Mouse (Mus musculus) limb, embryonic 11.5 days (tissue): ENCODE results near the gene Usp7. TPM values are rescaled to one million over a fixed set of nuclear protein-coding genes. Genes with fewer than 3 reads are reported as not detected.

Experiments used
- ATAC-seq: fragments of 200-750 bp; cut with Nextera tagmentation; 2 replicates; pipeline ENCODE4 v1.8.0; 2017; ENCODE audit warnings: low read depth; ENCODE audit not compliant: insufficient number of reproducible peaks, low FRiP score, low TSS enrichment
- DNase-seq: peaks from one replicate; pipeline ENCODE4 v3.0.0-alpha.2; 2015; ENCODE audit warnings: low spot score
- H3K27ac ChIP-seq: fragments of 300-500 bp; sonication (generic); replicated peaks from 2 replicates; pipeline ENCODE4 v1.5.1; 2014; ENCODE audit warnings: low read depth, mild to moderate bottlenecking, low read length
- H3K27me3 ChIP-seq: fragments of 300-500 bp; sonication (generic); 2 replicates; pipeline ENCODE4 v1.6.1; 2014; ENCODE audit warnings: mild to moderate bottlenecking, low read length, mixed read lengths; ENCODE audit not compliant: control insufficient read depth, insufficient read depth
- H3K36me3 ChIP-seq: fragments of 300-500 bp; sonication (generic); 2 replicates; pipeline ENCODE4 v1.6.1; 2014; ENCODE audit warnings: mild to moderate bottlenecking, low read length, moderate library complexity, mixed read lengths; ENCODE audit not compliant: control insufficient read depth, insufficient read depth
- H3K4me1 ChIP-seq: fragments of 300-500 bp; sonication (generic); 2 replicates; pipeline ENCODE4 v1.6.1; 2014; ENCODE audit warnings: low read length, mixed read lengths; ENCODE audit not compliant: control insufficient read depth, insufficient read depth
- H3K4me2 ChIP-seq: fragments of 300-500 bp; sonication (generic); 2 replicates; pipeline ENCODE4 v1.6.1; 2014; ENCODE audit warnings: low read depth, mild to moderate bottlenecking, moderate library complexity; ENCODE audit not compliant: severe bottlenecking
- H3K4me3 ChIP-seq: fragments of 300-500 bp; sonication (generic); 2 replicates; pipeline ENCODE4 v1.5.1; 2014; ENCODE audit warnings: low read depth, low read length
- H3K9ac ChIP-seq: fragments of 300-500 bp; sonication (generic); 2 replicates; pipeline ENCODE4 v1.6.1; 2014; ENCODE audit warnings: mild to moderate bottlenecking, low read length
- H3K9me3 ChIP-seq: fragments of 300-500 bp; sonication (generic); 2 replicates; pipeline ENCODE4 v1.6.1; 2016; ENCODE audit warnings: low read length; ENCODE audit not compliant: control insufficient read depth
- WGBS: fragments of 180-500 bp; shearing (Covaris S2); extraction: QIAGEN DNeasy Blood & Tissue Kit; methylation state at CpG from one replicate; pipeline ENCODE4 v1.1.7; 2014; 5-methylcytosine and 5-hydroxymethylcytosine counted together
- polyA plus RNA-seq: library from polyadenylated mRNA; unstranded; fragments of >200 nt; fragmentation: Nextera tagmentation; extraction: Ambion mirVana; gene quantifications from 2 replicates; pipeline ENCODE4 v1.2.1, GENCODE M21; 2014

The Usp7 gene
- polyA plus RNA-seq, 1 experiment from 2014 or later, result 41.5 TPM

GRCm38 (mm10) chr16:8795906-8796305 is 3.8 kb upstream of the Usp7 start:
- no peaks in the 10 kb centered on the region for H3K27me3 ChIP-seq
- H3K27ac ChIP-seq, result no peak overlapping the region
- H3K9ac ChIP-seq, result no peak overlapping the region
- ATAC-seq, result no peak
- H3K4me2 ChIP-seq, result no peak overlapping the region
- no peaks in the 10 kb centered on the region for H3K4me1 ChIP-seq
- 0 out of 2 replicates have a peak, but pooled peaks cover 3% of the 10 kb centered on the region for H3K9me3 ChIP-seq
- no peaks in the 10 kb centered on the region for H3K36me3 ChIP-seq
- no peak overlapping the region for H3K4me3 ChIP-seq
- 46% methylated on average over 2 of the region's 2 CpGs for WGBS
- DNase-seq, result no peak

GRCm38 (mm10) chr16:8794952-8795351 is 2.8 kb upstream of the Usp7 start:
- H3K4me3 ChIP-seq, result no peak overlapping the region
- DNase-seq, result peak; percentile 29
- no peak overlapping the region for H3K27ac ChIP-seq
- H3K9ac ChIP-seq, result no peak overlapping the region
- no peaks in the 10 kb centered on the region for H3K27me3 ChIP-seq
- no peak for ATAC-seq
- H3K36me3 ChIP-seq, result no peaks in the 10 kb centered on the region
- H3K4me2 ChIP-seq, result no peak overlapping the region
- no peaks in the 10 kb centered on the region for H3K4me1 ChIP-seq
- WGBS, result 3% methylated on average over 3 of the region's 3 CpGs
- no peaks in the 10 kb centered on the region for H3K9me3 ChIP-seq

- Histone ChIP-seq H3K27ac (no peak overlapping the region), H3K4me3 (no peak overlapping the region), H3K9ac (no peak overlapping the region), H3K4me1 (no peaks in the 10 kb centered on the region), H3K4me2 (no peak overlapping the region), H3K36me3 (no peaks in the 10 kb centered on the region), H3K9me3 (no peaks in the 10 kb centered on the region), H3K27me3 (no peaks in the 10 kb centered on the region)
- DNase-seq (no peak), ATAC-seq (no peak)
- WGBS, result 87% methylated on average over 4 of the region's 4 CpGs
Observed at GRCm38 (mm10) chr16:8790886-8791285, 1.2 kb downstream of the Usp7 start.

GRCm38 (mm10) chr16:8784753-8785152 is 7.4 kb downstream of the Usp7 start:
- DNase-seq, result no peak
- Histone ChIP-seq H3K9me3 (no peaks in the 10 kb centered on the region), H3K4me3 (no peak overlapping the region), H3K27me3 (no peaks in the 10 kb centered on the region), H3K27ac (no peak overlapping the region), H3K4me1 (no peaks in the 10 kb centered on the region), H3K4me2 (no peak overlapping the region), H3K9ac (no peak overlapping the region), H3K36me3 (no peaks in the 10 kb centered on the region)
- WGBS, result 86% methylated on average over 3 of the region's 3 CpGs
- ATAC-seq, result no peak

- WGBS, result 83% methylated on average over 16 of the region's 16 CpGs
- no peak for ATAC-seq
- H3K27me3 ChIP-seq, result no peaks in the 10 kb centered on the region
Observed at GRCm38 (mm10) chr16:8783198-8783913, 8.8 kb downstream of the Usp7 start.

GRCm38 (mm10) chr16:8781660-8782059 is 10.4 kb downstream of the Usp7 start:
- 93% methylated on average over 2 of the region's 2 CpGs for WGBS
- H3K9me3 ChIP-seq, result no peaks in the 10 kb centered on the region
- H3K9ac ChIP-seq, result no peak overlapping the region
- DNase-seq (no peak), ATAC-seq (no peak)
- no peaks in the 10 kb centered on the region for H3K4me1 ChIP-seq
- no peaks in the 10 kb centered on the region for H3K36me3 ChIP-seq
- H3K4me2 ChIP-seq, result no peak overlapping the region
- H3K27ac ChIP-seq, result no peak overlapping the region
- no peak overlapping the region for H3K4me3 ChIP-seq
- no peaks in the 10 kb centered on the region for H3K27me3 ChIP-seq

More at GRCm38 (mm10) chr16:8783198-8783913, 8.8 kb downstream of the Usp7 start:
- no peaks in the 10 kb centered on the region for H3K36me3 ChIP-seq
- H3K4me2 ChIP-seq, result no peak overlapping the region
- DNase-seq, result no peak
- H3K9ac ChIP-seq, result no peak overlapping the region
- no peaks in the 10 kb centered on the region for H3K4me1 ChIP-seq
- H3K4me3 ChIP-seq, result no peak overlapping the region
- H3K9me3 ChIP-seq, result no peaks in the 10 kb centered on the region
- no peak overlapping the region for H3K27ac ChIP-seq

GRCm38 (mm10) chr16:8781191-8781590 is 10.9 kb downstream of the Usp7 start:
- 69% methylated on average over 6 of the region's 6 CpGs for WGBS
- ATAC-seq (no peak), DNase-seq (no peak)
- H3K9ac ChIP-seq, result no peak overlapping the region
- H3K27ac ChIP-seq, result no peak overlapping the region
- no peaks in the 10 kb centered on the region for H3K27me3 ChIP-seq
- no peak overlapping the region for H3K4me3 ChIP-seq
- no peaks in the 10 kb centered on the region for H3K9me3 ChIP-seq
- no peaks in the 10 kb centered on the region for H3K4me1 ChIP-seq
- H3K4me2 ChIP-seq, result no peak overlapping the region
- no peaks in the 10 kb centered on the region for H3K36me3 ChIP-seq

- DNase-seq, result no peak
- Histone ChIP-seq H3K9me3 (no peaks in the 10 kb centered on the region), H3K4me2 (no peak overlapping the region), H3K4me1 (no peaks in the 10 kb centered on the region), H3K27ac (no peak overlapping the region), H3K4me3 (no peak overlapping the region), H3K27me3 (no peaks in the 10 kb centered on the region), H3K9ac (no peak overlapping the region), H3K36me3 (no peaks in the 10 kb centered on the region)
- no peak for ATAC-seq
- 88% methylated on average over 3 of the region's 3 CpGs for WGBS
Observed at GRCm38 (mm10) chr16:8780187-8780586, 11.9 kb downstream of the Usp7 start.

GRCm38 (mm10) chr16:8778697-8779096 is 13.4 kb downstream of the Usp7 start:
- no peaks in the 10 kb centered on the region for H3K4me1 ChIP-seq
- H3K4me3 ChIP-seq, result no peak overlapping the region
- H3K36me3 ChIP-seq, result no peaks in the 10 kb centered on the region
- no peaks in the 10 kb centered on the region for H3K9me3 ChIP-seq
- H3K27me3 ChIP-seq, result no peaks in the 10 kb centered on the region
- ATAC-seq (no peak), DNase-seq (no peak)
- no peak overlapping the region for H3K9ac ChIP-seq
- no peak overlapping the region for H3K4me2 ChIP-seq
- no peak overlapping the region for H3K27ac ChIP-seq
